8 mouse cellular contexts compared by ENCODE assay signal in the genomic region with DNA sequence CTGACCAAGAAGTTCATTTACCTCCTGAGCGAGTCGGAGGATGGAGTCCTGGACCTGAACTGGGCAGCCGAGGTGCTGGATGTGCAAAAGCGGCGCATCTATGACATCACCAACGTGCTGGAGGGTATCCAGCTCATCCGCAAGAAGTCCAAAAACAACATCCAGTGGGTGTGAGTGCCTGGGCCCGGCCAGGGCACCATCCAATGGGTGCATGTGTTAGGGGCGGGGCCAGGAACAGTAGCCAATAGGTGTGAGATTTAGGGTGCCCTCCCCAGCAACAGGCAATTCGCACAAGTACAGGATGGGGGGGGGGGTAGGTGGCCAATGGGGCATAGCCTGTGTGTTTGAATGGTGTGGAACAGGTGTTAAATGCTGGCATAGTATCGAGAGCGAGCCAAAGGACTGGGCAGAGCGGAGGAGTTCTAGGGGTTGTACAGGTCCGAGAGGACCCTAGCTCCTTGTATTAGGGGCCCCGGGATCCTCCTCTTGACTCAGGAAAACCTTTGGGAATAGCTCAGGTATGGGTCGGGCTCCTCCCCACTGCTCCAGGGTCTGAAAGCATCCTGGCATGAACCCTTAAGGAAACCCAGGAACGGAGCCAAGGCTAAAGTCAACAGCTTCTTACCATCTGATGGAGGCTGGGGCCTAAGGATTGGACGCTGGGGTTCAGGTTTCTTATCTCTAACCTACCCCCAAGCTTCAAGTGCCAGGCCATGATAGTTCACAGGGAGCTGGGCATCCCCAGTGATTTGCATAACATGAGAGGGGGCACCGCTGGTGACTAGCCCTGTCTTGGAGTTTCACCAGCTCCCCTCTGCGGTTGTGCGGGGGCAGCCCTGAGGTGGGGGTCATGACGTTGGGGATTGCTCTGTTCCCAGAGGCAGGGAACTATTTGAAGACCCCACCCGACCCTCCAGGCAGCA. TPM values are rescaled to one million over a fixed set of nuclear protein-coding genes. Genes with fewer than 3 reads are reported as not detected.
DNase-seq lines count a peak whose midpoint lies in the region; ATAC-seq lines count a peak whose summit lies in the region.

No protein-coding gene starts in this region.

- peak overlapping the region; percentile 78 for H3K4me3 ChIP-seq in megakaryocyte, embryonic 14.5 days (replicated peaks)

- no peaks in the 10 kb centered on the region for H3K9me3 ChIP-seq in megakaryocyte, embryonic 14.5 days

- H3K36me3 ChIP-seq in megakaryocyte, embryonic 14.5 days (replicated peaks; ENCODE audit: low read length), result peaks cover 41% of the 10 kb centered on the region

- ATAC-seq in inflammation-experienced regulatory T-cells, adult 6 months, result peak; percentile 85
- no peak for ATAC-seq in erythroid progenitor cell, adult 5-6 weeks (replicated peaks; ENCODE audit: low FRiP score, poor library complexity, severe bottlenecking)

- no peaks in the 10 kb centered on the region for H3K27me3 ChIP-seq in megakaryocyte, embryonic 14.5 days (replicated peaks)

- peak; percentile 75 to 76 for DNase-seq in adrenal gland, adult 18-20 months (ENCODE audit: low spot score in 2 of 2)
- peak; percentile 72 for DNase-seq in embryo, embryonic 10.5 days (ENCODE audit: low spot score)
- DNase-seq in gastrocnemius, postnatal 10 days, result peak; percentile 78
- DNase-seq in left cerebral cortex, postnatal 14 days (ENCODE audit: low spot score in 2 of 2), result peak; percentile 69 to 90
- DNase-seq in right cerebral cortex, postnatal 36 days (ENCODE audit: low spot score in 2 of 2), result peak; percentile 56 to 60

- intact Hi-C loops in left cerebral cortex, postnatal 14 days (cut with DNase I), result no loop called here

- peaks cover 67% of the 10 kb centered on the region for H3K4me1 ChIP-seq in megakaryocyte, embryonic 14.5 days

RNA-seq across cellular contexts. Expression of a gene that starts 8.5 kb away (rescaled TPM):
- total RNA-seq in adrenal gland, adult 18-20 months (2021), result 1 to 10 TPM; 1.9 to 3.2 TPM
- total RNA-seq in gastrocnemius, postnatal 10 days (2021), result 10 to 100 TPM in 1 of 2 experiments, 1 to 10 TPM in 1; 6.9 to 11.0 TPM
- polyA plus RNA-seq in inflammation-experienced regulatory T-cells, adult 6 months (2017; shearing (Covaris generic)), result 10 to 100 TPM; 15.0 to 44.4 (median 16.8) TPM
- under 1 TPM; 0.90 to 0.93 TPM for total RNA-seq in left cerebral cortex, postnatal 14 days (2021)
- 10.5 and 25.7 TPM in 2 replicates for polyA plus RNA-seq in megakaryocyte, embryonic 14.5 days (2012; ENCODE audit: insufficient read depth, low replicate concordance)
- total RNA-seq in erythroid progenitor cell, adult 5-6 weeks (2015; ENCODE audit: low replicate concordance), result 276 and 287 TPM in 2 replicates
- total RNA-seq in erythroid progenitor cell, adult 5-6 weeks (2017; ENCODE audit: low replicate concordance), result 288 and 298 TPM in 2 replicates

RNA-seq across cellular contexts. Expression of a gene that starts 25.5 kb away (rescaled TPM):
- total RNA-seq in adrenal gland, adult 18-20 months (2021), result 1 to 10 TPM; 1.6 to 2.8 TPM
- 10 to 100 TPM in 1 of 2 experiments, 1 to 10 TPM in 1; 7.2 to 10.1 TPM for total RNA-seq in gastrocnemius, postnatal 10 days (2021)
- polyA plus RNA-seq in inflammation-experienced regulatory T-cells, adult 6 months (2017; shearing (Covaris generic)), result under 1 TPM in 1 of 3 experiments, not detected in 2; 0.16 TPM
- 1 to 10 TPM; 3.9 to 4.2 TPM for total RNA-seq in left cerebral cortex, postnatal 14 days (2021)
- not detected in 2 replicates for polyA plus RNA-seq in megakaryocyte, embryonic 14.5 days (2012; ENCODE audit: insufficient read depth, low replicate concordance)
- total RNA-seq in erythroid progenitor cell, adult 5-6 weeks (2015; ENCODE audit: low replicate concordance), result not detected in 2 replicates
- 0.53 and 0.90 TPM in 2 replicates for total RNA-seq in erythroid progenitor cell, adult 5-6 weeks (2017; ENCODE audit: low replicate concordance)

RNA-seq across cellular contexts. Expression of a gene that starts 37.4 kb away (rescaled TPM):
- 10 to 100 TPM; 47.4 to 77.7 TPM for total RNA-seq in adrenal gland, adult 18-20 months (2021)
- 10 to 100 TPM; 33.3 to 48.8 TPM for total RNA-seq in gastrocnemius, postnatal 10 days (2021)
- 100 to 1,000 TPM; 125 to 343 (median 290) TPM for polyA plus RNA-seq in inflammation-experienced regulatory T-cells, adult 6 months (2017; shearing (Covaris generic))
- 10 to 100 TPM; 30.2 to 53.1 TPM for total RNA-seq in left cerebral cortex, postnatal 14 days (2021)
- 13.8 TPM in 1 of 2 replicates, not detected in the other for polyA plus RNA-seq in megakaryocyte, embryonic 14.5 days (2012; ENCODE audit: insufficient read depth, low replicate concordance)
- total RNA-seq in erythroid progenitor cell, adult 5-6 weeks (2015; ENCODE audit: low replicate concordance), result 14.7 TPM in 1 of 2 replicates, not detected in the other
- total RNA-seq in erythroid progenitor cell, adult 5-6 weeks (2017; ENCODE audit: low replicate concordance), result 2.7 TPM in 1 of 2 replicates, not detected in the other

Comparison
In these comparisons a context has a peak if more than half of its experiments do, and no peak if none do; other contexts are left out.
1. RNA of a gene that starts 8.5 kb away (total RNA-seq): 276 to 298 TPM in erythroid progenitor cell, adult 5-6 weeks; 6.9 to 11.0 TPM in gastrocnemius, postnatal 10 days, 1.9 to 3.2 TPM in adrenal gland, adult 18-20 months and 0.90 to 0.93 TPM in left cerebral cortex, postnatal 14 days; every median in the first group is over 10 times any median in the second.
2. Peak in every context shown above with its lines, with median percentiles within 50 percentile points of each other: DNase-seq.